Mouse (Mus musculus) forebrain, embryonic 15.5 days (tissue): ENCODE data around the gene Ap3m1. TPM values are rescaled to one million over a fixed set of nuclear protein-coding genes. Genes with fewer than 3 reads are reported as not detected.

Experiments used
- ATAC-seq: fragments of 200-750 bp; cut with Nextera tagmentation; replicated peaks from 2 replicates; pipeline ENCODE4 v1.8.0; 2017; ENCODE audit warnings: mild to moderate bottlenecking, moderate TSS enrichment, moderate library complexity
- H3K27ac ChIP-seq: fragments of 300-500 bp; sonication (generic); replicated peaks from 2 replicates; pipeline ENCODE4 v1.5.1; 2015; ENCODE audit warnings: mild to moderate bottlenecking, inconsistent platforms
- H3K27me3 ChIP-seq: fragments of 300-500 bp; sonication (generic); 2 replicates; pipeline ENCODE4 v1.6.1; 2015; ENCODE audit warnings: inconsistent platforms
- H3K36me3 ChIP-seq: fragments of 300-500 bp; sonication (generic); 2 replicates; pipeline ENCODE4 v1.6.1; 2015; ENCODE audit warnings: mild to moderate bottlenecking, inconsistent platforms
- H3K4me1 ChIP-seq: fragments of 300-500 bp; sonication (generic); 2 replicates; pipeline ENCODE4 v1.6.1; 2015; ENCODE audit warnings: inconsistent platforms
- H3K4me2 ChIP-seq: fragments of 300-500 bp; sonication (generic); replicated peaks from 2 replicates; pipeline ENCODE4 v1.6.1; 2015; ENCODE audit warnings: mild to moderate bottlenecking, inconsistent platforms
- H3K4me3 ChIP-seq: fragments of 300-500 bp; sonication (generic); 2 replicates; pipeline ENCODE4 v1.5.1; 2015; ENCODE audit warnings: mild to moderate bottlenecking, inconsistent platforms
- H3K9ac ChIP-seq: fragments of 300-500 bp; sonication (generic); replicated peaks from 2 replicates; pipeline ENCODE4 v1.6.1; 2015; ENCODE audit warnings: mild to moderate bottlenecking, inconsistent platforms
- H3K9me3 ChIP-seq: fragments of 300-500 bp; sonication (generic); 2 replicates; pipeline ENCODE4 v1.6.1; 2016; ENCODE audit warnings: inconsistent platforms
- WGBS: fragments of 180-500 bp; shearing (Covaris S2); methylation state at CpG from one replicate; pipeline ENCODE4 v1.1.7; 2015; ENCODE audit warnings: mixed read lengths; 5-methylcytosine and 5-hydroxymethylcytosine counted together
- polyA plus RNA-seq: library from polyadenylated mRNA; unstranded; fragments of >200 nt; fragmentation: Nextera tagmentation; extraction: Ambion mirVana; gene quantifications from 2 replicates; pipeline ENCODE4 v1.2.1, GENCODE M21; 2015

Gene Ap3m1
- polyA plus RNA-seq, 1 experiment from 2014 or later: 107 TPM

- Histone ChIP-seq H3K9me3 (no peaks in the 10 kb centered on the region), H3K4me2 (no peak overlapping the region), H3K36me3 (no peaks in the 10 kb centered on the region), H3K27me3 (no peaks in the 10 kb centered on the region), H3K27ac (no peak overlapping the region), H3K9ac (no peak overlapping the region), H3K4me1 (peaks cover 13% of the 10 kb centered on the region), H3K4me3 (no peak overlapping the region)
- 96% methylated on average over 2 of the region's 2 CpGs for WGBS
- ATAC-seq: no peak
These were observed 56.8 kb downstream of the Ap3m1 start for GRCm38 (mm10) chr14:20995497-20995896.

DNA sequence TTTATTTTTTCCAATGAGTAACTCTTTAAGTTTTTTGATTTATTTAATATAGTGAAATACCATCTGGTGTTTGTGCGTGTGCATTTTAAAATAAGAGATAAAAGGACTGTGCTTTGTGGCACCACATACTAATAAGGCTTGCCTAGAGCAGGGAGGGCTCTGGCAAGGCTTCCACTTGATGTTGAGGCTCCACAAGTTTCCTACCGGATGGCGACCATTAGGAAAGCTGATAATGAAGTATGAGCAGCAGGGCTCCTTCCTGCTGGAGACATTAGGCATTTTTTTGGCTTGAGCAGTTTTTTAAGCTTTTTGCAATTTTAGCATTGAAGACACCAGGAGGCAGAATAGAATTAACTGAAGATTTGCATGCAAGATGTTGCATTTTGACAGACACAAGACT is 57.8 kb downstream of the Ap3m1 start:
- Histone ChIP-seq H3K4me1 (peaks cover 13% of the 10 kb centered on the region), H3K4me3 (no peak overlapping the region), H3K36me3 (no peaks in the 10 kb centered on the region), H3K27me3 (no peaks in the 10 kb centered on the region), H3K27ac (no peak overlapping the region), H3K9me3 (no peaks in the 10 kb centered on the region), H3K4me2 (no peak overlapping the region), H3K9ac (no peak overlapping the region)
- no peak for ATAC-seq
- WGBS: 62% methylated on average over 3 of the region's 3 CpGs

DNA sequence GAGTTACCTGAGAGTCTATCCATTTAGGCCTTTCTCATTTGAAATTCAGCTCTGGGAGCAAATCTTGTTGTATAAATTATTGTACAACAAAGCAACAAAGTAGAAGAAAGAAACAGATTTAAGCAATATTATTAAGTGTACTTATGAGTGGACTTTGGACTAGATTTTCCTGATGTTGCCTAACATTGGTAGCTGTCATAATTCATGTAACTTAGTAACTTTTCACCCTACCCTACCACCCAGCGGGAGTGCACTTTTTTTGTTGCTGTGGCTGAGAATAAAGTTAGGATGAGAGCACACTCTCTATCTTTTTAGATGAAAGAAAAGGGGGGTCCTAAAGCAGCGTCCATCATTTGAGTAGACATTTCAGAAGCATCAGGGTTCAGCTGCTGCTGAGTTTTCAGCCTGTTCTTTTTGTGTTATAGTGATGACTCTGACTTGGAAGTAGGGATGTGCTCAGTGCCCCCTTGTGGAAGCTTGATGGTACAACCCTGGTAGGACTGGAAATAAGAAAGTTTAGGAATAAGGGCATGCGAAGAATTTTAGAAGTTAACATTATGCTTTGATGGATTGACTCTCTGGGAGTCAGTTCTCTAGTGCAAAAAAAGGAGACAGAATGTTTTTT is 59.1 kb downstream of the Ap3m1 start:
- no peak overlapping the region for H3K27ac ChIP-seq
- WGBS: 57% methylated on average over 3 of the region's 3 CpGs
- H3K4me2 ChIP-seq: no peak overlapping the region
- H3K9ac ChIP-seq: no peak overlapping the region
- no peaks in the 10 kb centered on the region for H3K27me3 ChIP-seq
- peak; percentile 48; the same call in 1 of the 2 replicates for ATAC-seq
- peaks cover 13% of the 10 kb centered on the region for H3K4me1 ChIP-seq
- H3K9me3 ChIP-seq: no peaks in the 10 kb centered on the region
- no peak overlapping the region for H3K4me3 ChIP-seq
- no peaks in the 10 kb centered on the region for H3K36me3 ChIP-seq

DNA sequence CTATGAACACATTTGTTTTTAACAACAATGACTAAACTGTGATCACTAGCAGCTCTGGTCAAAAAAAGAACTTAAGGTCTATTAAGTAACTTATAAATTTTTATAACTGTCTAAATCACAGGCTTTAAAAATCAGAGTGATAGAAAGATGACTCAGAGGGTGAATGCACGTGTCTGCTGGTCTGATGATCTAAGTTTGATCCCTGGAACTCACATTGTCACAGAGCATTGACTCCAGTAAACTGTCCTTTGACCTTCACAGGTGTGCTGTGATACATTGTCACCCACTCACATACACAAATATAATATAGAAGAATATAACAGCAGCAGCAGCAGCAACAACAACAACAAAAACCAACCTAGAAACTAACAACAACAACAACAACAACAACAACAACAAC is 60.8 kb downstream of the Ap3m1 start:
- no peak for ATAC-seq
- no peak overlapping the region for H3K4me2 ChIP-seq
- no peaks in the 10 kb centered on the region for H3K36me3 ChIP-seq
- peaks cover 7% of the 10 kb centered on the region; the same call in 1 of the 2 replicates for H3K4me1 ChIP-seq
- 93% methylated on average over 1 of the region's 1 CpGs for WGBS
- H3K27me3 ChIP-seq: no peaks in the 10 kb centered on the region
- no peak overlapping the region for H3K9ac ChIP-seq
- no peak overlapping the region for H3K27ac ChIP-seq
- no peak overlapping the region for H3K4me3 ChIP-seq
- no peaks in the 10 kb centered on the region for H3K9me3 ChIP-seq

DNA sequence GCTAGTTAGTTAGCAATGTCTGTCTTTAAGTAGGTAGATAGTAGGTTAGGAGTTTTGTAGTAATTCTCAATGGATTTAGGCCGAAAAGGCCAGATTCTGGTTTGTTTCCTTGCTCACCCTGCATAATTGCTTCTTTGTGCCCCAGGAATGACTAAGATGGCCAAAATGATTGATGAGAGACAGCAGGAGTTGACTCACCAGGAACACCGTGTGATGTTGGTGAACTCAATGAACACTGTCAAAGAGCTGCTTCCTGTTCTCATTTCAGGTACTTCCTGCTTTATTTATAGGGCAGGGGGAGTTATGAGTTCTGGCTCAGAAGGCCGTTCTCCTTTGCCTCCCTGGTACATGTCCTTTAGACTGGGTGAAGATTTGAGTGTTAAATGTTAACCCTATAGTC is 66.8 kb downstream of the Ap3m1 start:
- no peaks in the 10 kb centered on the region for H3K27me3 ChIP-seq
- H3K27ac ChIP-seq: no peak overlapping the region
- H3K9me3 ChIP-seq: no peaks in the 10 kb centered on the region
- WGBS: 76% methylated on average over 3 of the region's 3 CpGs
- no peak for ATAC-seq
- H3K4me2 ChIP-seq: no peak overlapping the region
- peaks cover 6% of the 10 kb centered on the region; the same call in 1 of the 2 replicates for H3K4me1 ChIP-seq
- H3K9ac ChIP-seq: no peak overlapping the region
- H3K36me3 ChIP-seq: no peaks in the 10 kb centered on the region
- H3K4me3 ChIP-seq: no peak overlapping the region

GRCm38 (mm10) chr14:20983832-20984231 is 68.5 kb downstream of the Ap3m1 start:
- H3K4me2 ChIP-seq: no peak overlapping the region
- H3K27ac ChIP-seq: no peak overlapping the region
- H3K9ac ChIP-seq: no peak overlapping the region
- H3K4me3 ChIP-seq: no peak overlapping the region
- H3K27me3 ChIP-seq: no peaks in the 10 kb centered on the region
- ATAC-seq: peak; percentile 57; the same call in 1 of the 2 replicates
- H3K9me3 ChIP-seq: no peaks in the 10 kb centered on the region
- 12% methylated on average over 2 of the region's 2 CpGs for WGBS
- no peaks in the 10 kb centered on the region for H3K36me3 ChIP-seq
- H3K4me1 ChIP-seq: peaks cover 6% of the 10 kb centered on the region; the same call in 1 of the 2 replicates

Other genes with a start within 250 kb of the Ap3m1 start
- 0.27 and 0.28 TPM in 2 replicates for gene Plau, start 215.8 kb downstream of the Ap3m1 start, polyA plus RNA-seq
- 9.0 and 10.9 TPM in 2 replicates for gene Vcl, start 123.1 kb downstream of the Ap3m1 start, polyA plus RNA-seq
- 68.6 and 74.6 TPM in 2 replicates for gene Adk, start 66 bp upstream of the Ap3m1 start, polyA plus RNA-seq